8 mouse cellular contexts compared by ENCODE assay signal in the genomic region with DNA sequence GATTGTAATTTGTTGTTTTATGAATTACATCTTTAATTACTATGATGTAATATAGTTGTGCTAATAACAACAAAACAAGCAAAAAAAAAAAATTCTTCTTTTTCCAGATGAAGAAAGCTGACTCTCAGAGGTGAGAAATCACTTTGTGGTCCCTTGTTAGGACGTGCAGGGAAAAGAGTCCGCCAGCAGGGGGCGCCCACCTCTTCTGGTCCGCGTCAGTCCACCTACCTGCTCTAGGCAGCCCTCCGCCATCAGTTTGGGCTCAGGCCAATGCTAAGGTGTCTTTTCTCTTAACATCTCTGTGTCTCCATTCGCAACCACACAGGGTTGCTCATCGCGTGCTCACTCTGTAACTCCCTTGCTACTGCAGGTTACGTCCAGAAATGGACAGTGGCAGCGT. TPM values are rescaled to one million over a fixed set of nuclear protein-coding genes. Genes with fewer than 3 reads are reported as not detected.
DNase-seq lines count a peak whose midpoint lies in the region; ATAC-seq lines count a peak whose summit lies in the region.

No protein-coding gene starts in this region.

- no peak overlapping the region for H3K27ac ChIP-seq in forebrain, embryonic 14.5 days (ENCODE audit: low read depth, low read length)
- H3K27ac ChIP-seq in hindbrain, embryonic 11.5 days (ENCODE audit: low read depth, low read length): no peak overlapping the region

- 15% methylated on average over 11 of the region's 11 CpGs for WGBS in forebrain, embryonic 14.5 days
- 18% methylated on average over 11 of the region's 11 CpGs for WGBS in hindbrain, embryonic 11.5 days

- H3K27me3 ChIP-seq in forebrain, embryonic 14.5 days (replicated peaks; ENCODE audit: control insufficient read depth, insufficient read depth, low read length): no peaks in the 10 kb centered on the region
- no peaks in the 10 kb centered on the region for H3K27me3 ChIP-seq in hindbrain, embryonic 11.5 days (ENCODE audit: control insufficient read depth, insufficient read depth, low read length)

- no peak overlapping the region for H3K9ac ChIP-seq in forebrain, embryonic 14.5 days (ENCODE audit: low read length)
- H3K9ac ChIP-seq in hindbrain, embryonic 11.5 days (ENCODE audit: low read depth, low read length): no peak overlapping the region

- H3K4me1 ChIP-seq in forebrain, embryonic 14.5 days (ENCODE audit: control insufficient read depth, insufficient read depth, low read length): peaks cover 11% of the 10 kb centered on the region; the same call in 1 of the 2 replicates
- H3K4me1 ChIP-seq in hindbrain, embryonic 11.5 days (replicated peaks; ENCODE audit: control insufficient read depth, insufficient read depth, low read length): peaks cover 2% of the 10 kb centered on the region; the same call in 1 of the 2 replicates

- DNase-seq in Muller cell, postnatal 12 days (ENCODE audit: inconsistent ontology term): peak; percentile 69
- DNase-seq in c-Kit-positive CD71-positive TER-119-negative erythroid progenitor cells, embryonic 14.5 days (ENCODE audit: low read depth): peak; percentile 23
- DNase-seq in forebrain, embryonic 14.5 days (ENCODE audit: low spot score): peak; percentile 81
- peak; percentile 92 for DNase-seq in hindbrain, embryonic 11.5 days (ENCODE audit: low spot score)
- peak; percentile 76 to 85 for DNase-seq in layer of hippocampus, postnatal 10 days (ENCODE audit: low spot score in 2 of 2)
- peak; percentile 64 to 82 for DNase-seq in right cerebral cortex, postnatal 10 days (ENCODE audit: low spot score in 2 of 2)
- peak; percentile 66 to 82 for DNase-seq in urinary bladder, postnatal 36 days (ENCODE audit: low spot score in 2 of 2)

- no peaks in the 10 kb centered on the region for H3K36me3 ChIP-seq in forebrain, embryonic 14.5 days (ENCODE audit: control insufficient read depth, insufficient read depth, low read length)
- H3K36me3 ChIP-seq in hindbrain, embryonic 11.5 days (ENCODE audit: control insufficient read depth, insufficient read depth, low read length): no peaks in the 10 kb centered on the region

- peak; percentile 71 for ATAC-seq in forebrain, embryonic 14.5 days
- peak; percentile 45; the same call in 1 of the 2 replicates for ATAC-seq in hindbrain, embryonic 11.5 days (ENCODE audit: low FRiP score)
- peak; percentile 86 for ATAC-seq in megakaryocyte, adult 5-6 weeks (ENCODE audit: poor library complexity, severe bottlenecking)

- no peak overlapping the region for H3K4me3 ChIP-seq in forebrain, embryonic 14.5 days (ENCODE audit: low read depth, low read length)
- no peak overlapping the region for H3K4me3 ChIP-seq in hindbrain, embryonic 11.5 days (ENCODE audit: low read depth, low read length)

- 0 out of 2 replicates have a peak, but pooled peaks cover 3% of the 10 kb centered on the region for H3K9me3 ChIP-seq in forebrain, embryonic 14.5 days (replicated peaks; ENCODE audit: control insufficient read depth, low read length)
- H3K9me3 ChIP-seq in hindbrain, embryonic 11.5 days (ENCODE audit: control insufficient read depth, low read length): no peaks in the 10 kb centered on the region

- H3K4me2 ChIP-seq in forebrain, embryonic 14.5 days (ENCODE audit: low read length): no peak overlapping the region
- no peak overlapping the region for H3K4me2 ChIP-seq in hindbrain, embryonic 11.5 days (replicated peaks; ENCODE audit: low read depth, low read length)

RNA-seq across cellular contexts. Expression of a gene that starts 5.9 kb away (rescaled TPM):
- 10.6 and 10.7 TPM in 2 replicates for polyA plus RNA-seq in forebrain, embryonic 14.5 days (2014; fragmentation: Nextera tagmentation; extraction: Ambion mirVana)
- polyA plus RNA-seq in hindbrain, embryonic 11.5 days (2014; fragmentation: Nextera tagmentation; extraction: Ambion mirVana): 11.0 and 13.1 TPM in 2 replicates
- 10 to 100 TPM; 28.9 to 32.6 TPM for total RNA-seq in layer of hippocampus, postnatal 10 days (2021)
- not detected in 2 replicates for total RNA-seq in megakaryocyte, adult 5-6 weeks (2015)
- total RNA-seq in megakaryocyte, adult 5-6 weeks (2017): 0.04 TPM in 1 of 2 replicates, not detected in the other

Comparison
In these comparisons a context has a peak if more than half of its experiments do, and no peak if none do; other contexts are left out.
1. DNase-seq: peak in every context shown above with its lines; median percentile 92 in hindbrain, embryonic 11.5 days; 81 in forebrain, embryonic 14.5 days; 80 in layer of hippocampus, postnatal 10 days; 74 in urinary bladder, postnatal 36 days; 73 in right cerebral cortex, postnatal 10 days; 69 in Muller cell, postnatal 12 days; 23 in c-Kit-positive CD71-positive TER-119-negative erythroid progenitor cells, embryonic 14.5 days.
2. RNA of a gene that starts 5.9 kb away (total RNA-seq): 28.9 to 32.6 TPM in layer of hippocampus, postnatal 10 days; 0.04 TPM in megakaryocyte, adult 5-6 weeks; every median in the first group is over 10 times any median in the second.
3. Peak in every context shown above with its lines, with median percentiles within 50 percentile points of each other: ATAC-seq.